Mouse (Mus musculus): ENCODE results near the gene Tbkbp1. TPM values are rescaled to one million over a fixed set of nuclear protein-coding genes. Genes with fewer than 3 reads are reported as not detected.

The Tbkbp1 gene
- total RNA-seq, 2 experiments from 2014 or later = 17.0 to 17.7 TPM

- DNase-seq = peak; percentile 42
Measured at GRCm38 (mm10) chr11:97126645-97127468, 24.4 kb downstream of the Tbkbp1 start.

- no peak for DNase-seq
Measured at GRCm38 (mm10) chr11:97124266-97125036, 26.8 kb downstream of the Tbkbp1 start.

- no peak for DNase-seq
Measured at GRCm38 (mm10) chr11:97123282-97123890, 27.9 kb downstream of the Tbkbp1 start.

- DNase-seq = no peak
Measured at GRCm38 (mm10) chr11:97120641-97121040, 30.7 kb downstream of the Tbkbp1 start.

GRCm38 (mm10) chr11:97120221-97120620 lies 31.1 kb downstream of the Tbkbp1 start:
- DNase-seq = no peak

GRCm38 (mm10) chr11:97115797-97116196 lies 35.5 kb downstream of the Tbkbp1 start:
- DNase-seq = no peak

GRCm38 (mm10) chr11:97114671-97115601 lies 36.4 kb downstream of the Tbkbp1 start, which contains the start of gene Tbx21:
Gene Tbx21 (minus strand): TSS chr11:97115331.
- DNase-seq = no peak

- DNase-seq = no peak
Measured at GRCm38 (mm10) chr11:97112519-97113125, 38.7 kb downstream of the Tbkbp1 start.

GRCm38 (mm10) chr11:97108976-97109375 lies 42.3 kb downstream of the Tbkbp1 start:
- DNase-seq = no peak

GRCm38 (mm10) chr11:97104091-97104483 lies 47.2 kb downstream of the Tbkbp1 start:
- DNase-seq = no peak

GRCm38 (mm10) chr11:97103163-97104090 lies 47.9 kb downstream of the Tbkbp1 start:
- DNase-seq = no peak

- peak; percentile 78 for DNase-seq
Measured at GRCm38 (mm10) chr11:97101722-97102121, 49.6 kb downstream of the Tbkbp1 start.

GRCm38 (mm10) chr11:97098791-97099190 lies 52.5 kb downstream of the Tbkbp1 start:
- DNase-seq = peak; percentile 38

- DNase-seq = no peak
Measured at GRCm38 (mm10) chr11:97094600-97094999, 56.7 kb downstream of the Tbkbp1 start.

GRCm38 (mm10) chr11:97086365-97086764 lies 64.9 kb downstream of the Tbkbp1 start:
- no peak for DNase-seq

Small RNA genes lying within 50 kb of the gene (microRNA-seq; reads per million reads assigned to microRNA genes)
- 0 to 0.41 reads per million in 2 experiments for gene Mir7235

Other genes starting within 250 kb of the Tbkbp1 start
- gene Cdk5rap3, start 235.0 kb downstream of the Tbkbp1 start, total RNA-seq (2021) = 10 to 100 TPM; 34.6 to 35.6 TPM
- under 1 TPM; 0.32 to 0.36 TPM for gene Prr15l, start 223.4 kb downstream of the Tbkbp1 start, total RNA-seq (2021)
- 10 to 100 TPM; 10.6 to 16.7 TPM for gene Pnpo, start 207.5 kb downstream of the Tbkbp1 start, total RNA-seq (2021)
- gene Sp2, start 168.5 kb downstream of the Tbkbp1 start, total RNA-seq (2021) = 10 to 100 TPM; 18.8 to 19.3 TPM
- gene Sp6, start 138.1 kb downstream of the Tbkbp1 start, total RNA-seq (2021) = not detected
- gene Scrn2, start 121.6 kb downstream of the Tbkbp1 start, total RNA-seq (2021) = 10 to 100 TPM; 12.1 to 15.3 TPM
- gene Lrrc46, start 110.1 kb downstream of the Tbkbp1 start, total RNA-seq (2021) = under 1 TPM in 1 of 2 experiments, not detected in 1; 0.38 TPM
- gene Mrpl10, start 109.9 kb downstream of the Tbkbp1 start, total RNA-seq (2021) = 10 to 100 TPM; 80.2 to 81.0 TPM
- gene Osbpl7, start 100.9 kb downstream of the Tbkbp1 start, total RNA-seq (2021) = 1 to 10 TPM; 5.6 to 7.5 TPM
- gene Tbx21, start 36.2 kb downstream of the Tbkbp1 start, total RNA-seq (2021) = not detected
- gene Kpnb1, start 36.4 kb upstream of the Tbkbp1 start, total RNA-seq (2021) = 100 to 1,000 TPM; 160 to 162 TPM
- gene Npepps, start 129.1 kb upstream of the Tbkbp1 start, total RNA-seq (2021) = 10 to 100 TPM; 85.9 to 97.2 TPM
- 10 to 100 TPM; 45.1 to 47.3 TPM for gene Mrpl45, start 164.2 kb upstream of the Tbkbp1 start, total RNA-seq (2021)
- gene Gpr179, start 200.6 kb upstream of the Tbkbp1 start, total RNA-seq (2021) = under 1 TPM; 0.05 to 0.17 TPM
- gene Socs7, start 211.1 kb upstream of the Tbkbp1 start, total RNA-seq (2021) = 10 to 100 TPM; 24.2 to 28.9 TPM